Comparison of ENCODE assay signal across 32 mouse cellular contexts in the genomic region with DNA sequence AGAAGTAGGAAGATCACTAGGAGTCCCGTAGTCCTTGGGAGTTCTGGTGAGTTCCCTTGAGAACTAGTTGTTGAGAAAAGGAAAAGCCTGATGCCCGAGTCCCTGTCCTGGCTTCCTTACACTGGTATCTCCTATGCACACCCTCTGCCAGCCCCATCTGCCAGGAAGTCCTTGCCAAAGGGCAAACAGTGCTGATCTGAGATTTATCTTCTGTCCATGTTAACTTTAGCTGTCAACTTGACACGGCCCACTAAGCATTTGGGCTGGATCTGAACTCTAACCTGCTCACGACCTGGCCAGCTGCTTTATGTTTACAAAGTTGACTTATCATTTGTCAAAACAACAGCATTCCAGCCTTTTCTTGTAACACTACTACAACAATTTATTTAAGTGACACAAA. TPM values are rescaled to one million over a fixed set of nuclear protein-coding genes. Genes with fewer than 3 reads are reported as not detected.
DNase-seq lines count a peak whose midpoint lies in the region; ATAC-seq and TF ChIP-seq lines count a peak whose summit lies in the region.
"Had no signal": no experiment of that assay in that cellular context is flagged by ENCODE, and none has a peak within 500 bp of the region (broad histone marks: within the 10 kb centered on the region; RNA-seq: fewer than 3 reads in every experiment).

No protein-coding gene starts in this region.

- no peaks in the 10 kb centered on the region for H3K36me3 ChIP-seq in liver, adult 2 months (ENCODE audit: control insufficient read depth, insufficient read depth, low read length)
- H3K36me3 ChIP-seq in liver, postnatal 0 days (replicated peaks; ENCODE audit: insufficient read depth, low read length), result no peaks in the 10 kb centered on the region
- H3K36me3 ChIP-seq: embryonic facial prominence, embryonic 12.5 days; embryonic facial prominence, embryonic 15.5 days; G1E; hindbrain, embryonic 10.5 days; hindbrain, embryonic 13.5 days; intestine, embryonic 15.5 days had no signal

- no peak overlapping the region for H3K4me2 ChIP-seq in liver, postnatal 0 days (ENCODE audit: low read depth, low read length)
- H3K4me2 ChIP-seq: embryonic facial prominence, embryonic 12.5 days; embryonic facial prominence, embryonic 15.5 days; heart, embryonic 11.5 days; hindbrain, embryonic 13.5 days; intestine, embryonic 15.5 days had no signal

- no peaks in the 10 kb centered on the region for H3K79me2 ChIP-seq in liver, adult 2 months (ENCODE audit: control insufficient read depth, insufficient read depth, low read length)

- H3K4me1 ChIP-seq in liver, adult 2 months (ENCODE audit: control insufficient read depth, insufficient read depth, low read length), result peaks cover 4% of the 10 kb centered on the region; the same call in 1 of the 2 replicates
- 0 out of 2 replicates have a peak, but pooled peaks cover 3% of the 10 kb centered on the region for H3K4me1 ChIP-seq in liver, postnatal 0 days (ENCODE audit: insufficient read depth)
- H3K4me1 ChIP-seq: embryonic facial prominence, embryonic 12.5 days; embryonic facial prominence, embryonic 15.5 days; hindbrain, embryonic 10.5 days; hindbrain, embryonic 13.5 days; intestine, embryonic 15.5 days had no signal

- 23% methylated on average over 4 of the region's 4 CpGs for WGBS in liver, adult 2 months
- WGBS in liver, postnatal 0 days (ENCODE audit: insufficient replicate concordance), result 53% methylated on average over 4 of the region's 4 CpGs

- intact Hi-C loops in heart, postnatal 36 days (cut with DNase I), result no loop called here

- no peak overlapping the region for H3K4me3 ChIP-seq in liver, adult 2 months (ENCODE audit: insufficient read depth, low read depth, low read length)
- no peak overlapping the region for H3K4me3 ChIP-seq in liver, postnatal 0 days (ENCODE audit: low read depth, low read length)
- H3K4me3 ChIP-seq: embryonic facial prominence, embryonic 12.5 days; embryonic facial prominence, embryonic 15.5 days; hindbrain, embryonic 10.5 days; hindbrain, embryonic 13.5 days; intestine, embryonic 15.5 days had no signal

- H3K9ac ChIP-seq in liver, adult 2 months (ENCODE audit: low read depth, low read length), result no peak overlapping the region
- H3K9ac ChIP-seq in liver, postnatal 0 days (replicated peaks), result no peak overlapping the region
- H3K9ac ChIP-seq: embryonic facial prominence, embryonic 12.5 days; embryonic facial prominence, embryonic 15.5 days; forebrain, postnatal 0 days; hindbrain, embryonic 13.5 days; intestine, embryonic 15.5 days had no signal

- TF ChIP-seq EP300 in liver, postnatal 0 days (IDR thresholded peaks at IDR 0.05; ENCODE audit: low read depth), result no peak

- TF ChIP-seq POLR2A in liver, adult 2 months (IDR thresholded peaks at IDR 0.05; ENCODE audit: extremely low read depth, insufficient read depth, low read length), result no peak

- TF ChIP-seq CTCF in liver, adult 2 months (IDR thresholded peaks at IDR 0.05; ENCODE audit: low read depth, low read length), result no peak
- TF ChIP-seq CTCF in liver, postnatal 0 days (IDR thresholded peaks at IDR 0.05; ENCODE audit: low read depth), result no peak

- H3K9me3 ChIP-seq in liver, postnatal 0 days (ENCODE audit: low read length), result no peaks in the 10 kb centered on the region
- H3K9me3 ChIP-seq: embryonic facial prominence, embryonic 12.5 days; embryonic facial prominence, embryonic 15.5 days; G1E; hindbrain, embryonic 10.5 days; hindbrain, embryonic 13.5 days; intestine, embryonic 15.5 days had no signal

- no peak overlapping the region for H3K27ac ChIP-seq in liver, adult 2 months (replicated peaks; ENCODE audit: insufficient read depth, low read depth, low read length)
- no peak overlapping the region for H3K27ac ChIP-seq in liver, postnatal 0 days (ENCODE audit: low read depth)
- H3K27ac ChIP-seq: embryonic facial prominence, embryonic 12.5 days; embryonic facial prominence, embryonic 15.5 days; hindbrain, embryonic 10.5 days; hindbrain, embryonic 13.5 days; intestine, embryonic 15.5 days had no signal

- peak; percentile 32 to 55 for DNase-seq in cerebellum, postnatal 10 days
- no peak for DNase-seq in cerebellum, adult 9-11 months
- DNase-seq in heart, adult 11 months, result peak; percentile 84
- DNase-seq in heart, postnatal 36 days, result no peak
- peak; percentile 12 for DNase-seq in kidney, adult 9 months
- no peak for DNase-seq in kidney, adult 18-20 months
- peak; percentile 90 for DNase-seq in liver, adult 2 months (ENCODE audit: extremely low read depth, low read depth, low spot score)
- DNase-seq in liver, postnatal 0 days, result no peak
- DNase-seq: adrenal gland, adult 2 months; adrenal gland, postnatal 14 days; B cell, adult 2 months; cerebellum, adult 11-12 months; cerebellum, adult 8-10 months; forebrain, postnatal 0 days; gastrocnemius, postnatal 36 days had no signal

- no peaks in the 10 kb centered on the region for H3K27me3 ChIP-seq in liver, adult 2 months (ENCODE audit: control insufficient read depth, insufficient read depth, low read length)
- no peaks in the 10 kb centered on the region for H3K27me3 ChIP-seq in liver, postnatal 0 days (ENCODE audit: insufficient read depth, low read length)
- H3K27me3 ChIP-seq: CH12.LX; embryonic facial prominence, embryonic 12.5 days; embryonic facial prominence, embryonic 15.5 days; hindbrain, embryonic 13.5 days; intestine, embryonic 15.5 days had no signal

- ATAC-seq in liver, postnatal 0 days, result no peak
- ATAC-seq: forebrain, embryonic 14.5 days; forebrain, postnatal 0 days; hindbrain, embryonic 16.5 days; intestine, embryonic 15.5 days; Patski had no signal

RNA-seq across cellular contexts. Expression of a gene that starts 11.5 kb away (rescaled TPM):
- total RNA-seq in heart, postnatal 36 days (2021), result not detected
- not detected in 2 replicates for total RNA-seq in liver, adult 2 months (2014; rRNA removed)
- not detected in 2 replicates for polyA plus RNA-seq in liver, adult 2 months (2012; rRNA removed)
- 0.13 TPM in 1 of 2 replicates, not detected in the other for polyA plus RNA-seq in liver, postnatal 0 days (2015; fragmentation: Nextera tagmentation; extraction: Ambion mirVana)
- total RNA-seq: adrenal gland, adult 2 months; adrenal gland, postnatal 14 days; adrenal gland, postnatal 4 days; common myeloid progenitor, adult 5-6 weeks; forebrain, postnatal 0 days; G1E; gastrocnemius, adult 8-10 months; gastrocnemius, postnatal 36 days; granulocyte monocyte progenitor cell, adult 5-6 weeks; heart, adult 8-10 months; heart, postnatal 25 days had no signal
- polyA plus RNA-seq: adrenal gland, adult 2 months; G1E had no signal

Comparison
In these comparisons a context has a peak if more than half of its experiments do, and no peak if none do; other contexts are left out.
1. DNase-seq: peak in cerebellum, postnatal 10 days (2 of 2), heart, adult 11 months (single experiment), kidney, adult 9 months (single experiment) and liver, adult 2 months (single experiment); none in cerebellum, adult 9-11 months (single experiment), heart, postnatal 36 days (0 of 2), kidney, adult 18-20 months (single experiment) and liver, postnatal 0 days (single experiment).